Mouse (Mus musculus): ENCODE data around the gene Il22ra1.

DNA sequence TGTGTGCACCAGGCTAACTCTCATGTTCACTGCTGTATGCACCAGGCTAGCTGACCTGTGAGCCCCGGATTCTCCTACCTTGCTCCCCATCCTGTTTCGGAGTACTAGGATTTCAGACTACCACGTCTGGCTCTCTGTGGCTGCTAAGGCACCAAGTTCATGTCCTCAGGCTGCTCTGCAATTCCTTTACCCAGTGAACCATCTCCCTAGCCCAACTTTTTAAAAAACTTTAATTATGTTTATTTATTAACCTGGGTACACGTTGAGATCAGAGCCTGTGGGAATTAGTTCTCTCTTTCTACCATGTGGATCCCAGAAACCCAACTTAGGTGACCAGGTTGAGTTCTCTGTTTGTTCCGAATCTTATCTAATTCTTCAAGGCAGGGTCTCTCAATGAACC is 58.6 kb downstream of the Il22ra1 start:
- no peak for TF ChIP-seq POLR2A (IDR thresholded peaks at IDR 0.05; ENCODE audit: low read depth, low read length)
- no peak for TF ChIP-seq CTCF (IDR thresholded peaks at IDR 0.05; ENCODE audit: borderline replicate concordance, insufficient read depth, low read length)
